Mouse (Mus musculus) cerebellum, adult 11 months (tissue): Measurements from ENCODE around the gene Lmbr1l.

Source experiments
- DNase-seq: peaks from one replicate; pipeline ENCODE4 v3.0.0; 2022

Gene Lmbr1l

GRCm38 (mm10) chr15:98894746-98895634, 23.0 kb downstream of the Lmbr1l start:
- no peak for DNase-seq

GRCm38 (mm10) chr15:98893940-98894745, 23.9 kb downstream of the Lmbr1l start, which contains the start of gene Rhebl1:
TSS of gene Rhebl1 (minus strand) at chr15:98894540.
- no peak for DNase-seq

- no peak for DNase-seq
Observed at GRCm38 (mm10) chr15:98893036-98893435, 25.0 kb downstream of the Lmbr1l start.

DNA sequence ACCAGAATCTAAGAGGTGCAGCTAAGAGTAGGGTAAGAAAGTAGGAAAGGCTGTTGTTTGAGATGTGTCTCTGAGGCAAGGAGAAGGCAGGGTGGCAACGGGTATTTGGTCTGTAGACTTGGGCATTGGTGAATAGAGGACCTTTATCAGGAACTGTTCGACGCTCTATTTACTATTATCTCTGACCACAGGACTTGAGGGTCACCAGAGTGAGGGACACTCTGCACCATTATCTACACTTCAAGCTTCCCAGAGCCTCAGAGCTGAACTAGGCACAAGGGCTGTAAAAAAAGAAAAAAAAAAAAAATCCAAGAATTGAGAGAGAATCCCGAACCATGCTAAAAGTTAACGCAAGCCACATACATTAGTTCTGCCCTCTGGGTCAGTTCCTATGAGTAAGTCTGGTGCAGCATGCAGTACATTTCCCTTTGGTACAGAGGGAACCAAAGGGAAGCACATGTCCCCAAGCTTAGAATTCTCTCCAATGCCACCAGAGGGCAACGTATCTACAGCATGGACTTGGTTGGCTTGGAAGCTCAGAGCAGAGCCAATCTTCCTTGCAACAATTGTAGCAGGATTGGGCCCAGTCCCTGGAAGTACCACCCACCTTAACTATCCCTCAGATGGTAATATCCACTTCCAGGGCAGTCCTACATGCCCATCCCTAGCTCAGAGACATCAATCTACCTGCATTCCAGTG, 26.0 kb downstream of the Lmbr1l start:
- peak; percentile 64 for DNase-seq

DNA sequence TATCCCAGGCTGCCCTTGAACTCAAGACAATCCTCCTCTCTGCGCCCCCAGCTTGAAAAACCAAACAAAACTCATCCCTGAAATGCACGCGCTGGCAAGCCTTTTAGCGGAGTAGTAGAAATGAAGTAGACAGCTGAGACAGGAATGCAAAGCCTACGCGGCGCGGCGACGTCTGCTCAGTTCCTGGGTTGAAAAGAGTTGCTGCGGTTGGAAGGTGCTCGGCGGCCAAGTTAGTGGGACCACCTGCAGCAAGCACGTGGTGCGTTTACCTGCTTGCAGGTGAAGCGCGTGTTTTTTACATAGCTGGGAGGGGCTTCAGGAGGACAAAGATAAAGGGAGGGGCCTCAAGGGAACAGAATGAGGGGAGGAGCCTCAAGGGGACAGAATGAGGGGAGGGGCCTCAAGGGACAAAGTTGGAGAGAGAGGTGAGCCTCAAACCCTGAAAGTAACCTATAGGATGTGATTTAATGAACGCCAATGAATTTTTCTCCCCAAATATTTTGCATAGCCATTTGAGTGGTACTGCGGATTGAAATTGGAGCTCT, 26.8 kb downstream of the Lmbr1l start:
- no peak for DNase-seq

DNA sequence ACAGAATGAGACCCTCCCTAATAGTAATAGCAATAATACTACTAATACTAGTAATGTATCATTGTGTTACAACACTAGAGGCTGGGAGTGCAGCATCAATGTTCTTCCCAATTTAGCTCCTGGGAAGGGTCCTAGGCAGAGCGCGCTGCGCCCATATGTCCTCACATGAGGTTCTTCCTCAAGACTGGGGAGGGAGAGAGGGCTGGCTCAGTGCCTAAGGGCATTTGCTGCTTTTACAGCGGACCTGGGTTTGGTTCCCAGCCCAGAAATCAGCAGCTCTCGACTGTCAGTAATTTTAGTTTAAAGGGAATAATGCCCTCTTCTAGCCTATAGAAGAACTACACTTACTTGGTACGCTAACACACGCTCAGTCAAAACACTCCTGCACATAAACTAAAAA, 30.5 kb downstream of the Lmbr1l start:
- DNase-seq, result no peak

DNA sequence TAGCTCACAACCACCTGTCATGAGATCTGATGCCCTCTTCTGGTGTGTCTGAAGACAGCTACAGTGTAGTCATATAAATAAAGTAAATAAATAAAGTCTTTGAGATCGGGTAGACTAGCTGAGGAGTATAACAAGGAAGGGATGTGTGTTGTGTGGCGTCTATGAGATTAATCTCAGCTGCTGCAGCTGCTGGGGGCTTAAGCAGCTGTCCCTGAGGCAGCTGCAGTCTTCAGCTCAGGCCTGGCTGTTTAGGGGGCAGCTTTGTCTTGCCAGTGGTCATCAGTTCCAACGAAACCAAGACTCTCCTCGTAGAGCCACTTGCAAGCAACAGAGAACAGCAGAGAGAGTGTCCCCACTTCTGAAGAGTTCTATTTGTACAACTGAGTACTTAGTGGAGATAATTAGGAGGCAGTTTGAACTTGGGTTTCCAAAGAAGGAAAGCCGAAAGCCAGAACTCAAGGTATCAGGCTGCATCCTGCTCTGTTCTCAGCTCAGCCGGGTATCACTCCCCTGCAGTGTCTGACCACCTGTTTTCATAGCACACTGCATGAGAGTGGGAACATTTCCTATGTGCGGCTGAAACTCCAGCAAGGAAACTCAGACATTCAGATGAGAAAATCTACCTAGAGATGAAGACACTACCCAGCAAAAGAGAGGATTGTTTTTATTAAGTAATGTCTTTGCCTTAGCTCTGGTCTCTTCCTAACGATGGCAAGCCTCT, 31.2 kb downstream of the Lmbr1l start:
- no peak for DNase-seq

DNA sequence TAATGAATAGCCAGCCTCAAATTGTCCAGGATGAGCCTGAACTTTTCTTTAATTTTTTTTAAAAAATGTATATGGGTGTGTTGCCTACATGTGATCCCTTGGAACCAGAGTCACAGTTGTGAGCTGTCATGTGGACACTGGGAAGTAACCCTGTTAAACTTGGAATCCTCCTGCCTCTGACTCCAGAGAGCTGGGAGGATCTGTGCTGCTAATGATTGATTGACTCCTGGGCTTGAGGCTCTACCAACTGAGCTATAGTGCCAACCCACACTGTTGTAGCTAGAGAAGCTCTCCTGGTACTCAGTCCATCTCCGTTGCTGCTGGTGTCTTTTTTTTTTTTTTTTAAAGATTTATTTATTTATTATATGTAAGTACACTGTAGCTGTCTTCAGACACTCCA, 33.9 kb downstream of the Lmbr1l start:
- no peak for DNase-seq

GRCm38 (mm10) chr15:98883661-98884060, 34.4 kb downstream of the Lmbr1l start:
- no peak for DNase-seq

DNA sequence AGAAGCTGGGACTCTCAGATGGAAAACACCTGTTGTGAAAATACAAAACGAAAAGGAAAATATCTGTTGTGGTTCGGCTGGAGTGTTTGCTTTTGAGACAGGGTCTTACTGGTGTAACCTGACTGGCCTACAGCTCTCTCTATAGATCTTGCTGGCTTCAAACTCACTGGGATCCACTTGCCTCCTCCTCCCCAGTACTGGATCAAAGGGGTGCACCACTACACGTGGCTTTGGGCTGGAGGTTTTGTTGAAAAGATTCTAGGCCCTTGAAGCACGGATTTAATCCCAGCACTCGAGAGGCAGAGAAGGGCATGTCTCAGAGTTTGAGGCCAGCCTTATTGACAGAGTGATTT, 36.4 kb downstream of the Lmbr1l start:
- no peak for DNase-seq

- peak; percentile 94 for DNase-seq
Observed at GRCm38 (mm10) chr15:98880978-98881655, 36.9 kb downstream of the Lmbr1l start.

- peak; percentile 65 for DNase-seq
Observed at GRCm38 (mm10) chr15:98877331-98877730, 40.7 kb downstream of the Lmbr1l start.

DNA sequence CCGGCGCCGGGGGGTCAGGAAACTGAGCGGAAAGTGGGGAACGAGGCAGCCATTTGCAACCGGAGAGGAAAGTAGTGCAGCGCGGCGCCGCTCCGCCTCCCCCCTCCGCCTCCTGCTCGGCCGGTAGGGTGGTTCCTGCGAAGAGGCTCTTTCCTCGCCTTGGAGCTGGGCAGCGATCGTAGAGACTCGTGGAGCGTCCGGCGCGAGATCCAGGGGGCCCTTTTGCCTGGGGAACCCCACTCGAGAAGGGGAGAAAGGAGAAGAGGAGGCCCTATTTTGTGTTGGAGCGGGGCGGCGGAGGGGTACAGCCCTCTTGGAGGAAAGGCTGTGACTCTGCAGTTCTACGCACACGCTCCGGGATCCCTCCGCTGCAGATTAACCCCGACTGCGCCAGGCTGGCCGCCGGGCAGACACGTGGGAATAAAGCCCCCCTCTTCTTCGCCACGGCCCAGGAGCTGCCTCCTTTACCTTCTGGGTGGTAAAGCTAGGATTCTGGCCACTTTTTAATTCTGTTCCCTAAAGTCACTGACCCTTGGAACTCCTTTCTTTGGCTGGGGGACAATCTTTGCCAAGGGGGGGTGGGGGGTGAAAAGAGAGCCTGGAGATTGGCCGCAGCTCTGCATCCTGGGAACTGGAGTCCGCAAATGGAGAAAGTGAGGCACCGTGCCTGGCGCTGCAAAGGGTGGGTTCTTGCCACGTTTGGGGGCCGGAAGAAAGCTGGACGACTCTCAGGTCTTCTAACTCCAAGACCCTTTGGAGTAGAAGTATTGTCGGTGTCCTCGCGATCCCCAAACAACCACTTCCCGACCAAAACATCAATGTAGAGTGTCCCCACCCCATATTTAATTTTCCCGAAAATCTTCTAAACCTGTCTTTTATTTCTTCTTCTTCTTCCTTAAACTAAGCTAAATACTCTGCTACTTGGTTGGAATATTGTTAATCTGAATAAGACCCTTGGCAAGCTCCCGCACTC, 45.8 kb downstream of the Lmbr1l start:
- DNase-seq, result peak; percentile 93

DNA sequence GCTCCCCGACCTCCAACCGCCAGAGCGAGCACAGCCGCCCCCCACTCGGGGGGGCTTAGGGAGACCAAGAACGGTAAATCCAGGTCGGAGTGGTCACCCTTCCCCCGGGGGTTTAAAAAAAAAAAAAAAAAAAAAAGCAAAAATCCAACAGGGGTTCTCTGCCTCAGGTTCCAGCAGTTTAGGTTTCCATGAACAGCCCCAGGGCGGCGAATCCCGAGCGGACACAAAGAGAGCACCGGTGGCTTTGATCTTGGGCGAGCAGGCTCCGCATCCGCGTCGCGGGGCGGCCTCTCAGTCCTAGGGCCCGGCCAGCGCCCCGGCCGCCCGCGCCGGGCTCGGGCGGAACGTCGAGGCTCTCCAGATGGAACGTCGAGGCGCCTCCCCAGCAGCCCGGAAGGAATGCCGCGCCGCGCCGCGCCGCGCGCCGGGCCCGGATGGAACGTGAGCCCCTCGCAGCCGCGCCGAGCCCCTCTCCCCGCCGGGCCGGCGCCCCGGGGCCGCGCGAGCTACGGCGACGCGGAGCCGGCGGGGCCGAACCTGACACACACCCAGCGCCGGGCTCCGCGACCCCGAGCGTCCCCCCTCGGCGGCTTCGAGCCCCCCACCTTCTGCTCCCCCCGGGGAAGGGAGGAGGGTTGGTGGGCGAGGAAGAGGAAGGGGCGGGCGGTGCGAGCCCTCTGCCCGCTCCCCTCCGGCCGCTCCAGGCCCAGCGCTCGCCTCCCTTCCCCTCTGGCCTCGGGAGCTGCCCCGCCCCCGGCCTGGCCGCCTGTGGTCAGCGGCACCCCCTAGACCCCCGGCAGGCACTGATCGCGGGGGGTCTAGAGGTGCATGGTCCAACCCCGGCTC, 46.7 kb downstream of the Lmbr1l start, which contains the start of gene Kmt2d:
Gene Kmt2d, minus strand, starts transcription at position 135 of the 846 bp plus-strand sequence.
- DNase-seq, result no peak

GRCm38 (mm10) chr15:98870179-98871069, 47.6 kb downstream of the Lmbr1l start:
- DNase-seq, result peak; percentile 59

DNA sequence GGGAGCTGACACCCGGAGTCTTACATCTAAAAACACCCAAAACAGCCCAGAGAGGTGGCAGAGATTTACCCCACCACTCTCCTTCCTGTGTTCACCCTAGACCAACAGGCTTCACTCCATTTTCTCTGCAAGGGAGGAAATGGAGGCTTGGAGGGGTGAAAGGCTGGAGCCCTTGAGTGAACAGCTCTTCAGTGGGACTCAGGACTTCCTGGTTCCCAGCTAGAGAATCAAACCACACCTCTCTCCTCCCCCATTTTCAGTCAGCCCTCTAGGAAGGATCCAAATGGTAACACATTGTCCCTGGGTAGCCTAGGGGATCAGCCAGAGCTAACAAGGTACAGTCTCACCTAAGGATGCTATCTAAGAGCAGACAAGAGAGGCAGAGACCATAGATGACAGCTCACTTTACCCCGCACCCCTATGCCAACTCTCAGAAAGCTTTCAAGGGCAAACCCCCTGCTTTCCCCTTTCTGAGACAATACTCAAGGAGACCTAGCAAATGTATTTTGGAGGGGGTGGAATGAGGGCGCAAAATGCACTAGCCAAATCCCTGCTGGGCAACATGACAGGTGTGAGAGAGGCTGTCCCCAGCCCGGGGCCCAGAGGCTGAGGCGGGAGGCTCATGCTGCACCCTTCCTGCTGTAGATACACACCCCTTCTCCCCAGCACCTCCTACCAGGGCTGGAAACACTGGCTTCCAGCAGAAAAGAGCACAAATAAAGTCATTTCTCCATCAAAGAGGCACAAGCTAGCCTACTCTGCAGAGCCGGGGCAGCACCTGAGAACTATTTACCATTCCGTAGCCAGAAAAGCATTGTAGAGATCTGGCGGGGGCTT, 48.5 kb downstream of the Lmbr1l start:
- no peak for DNase-seq

DNA sequence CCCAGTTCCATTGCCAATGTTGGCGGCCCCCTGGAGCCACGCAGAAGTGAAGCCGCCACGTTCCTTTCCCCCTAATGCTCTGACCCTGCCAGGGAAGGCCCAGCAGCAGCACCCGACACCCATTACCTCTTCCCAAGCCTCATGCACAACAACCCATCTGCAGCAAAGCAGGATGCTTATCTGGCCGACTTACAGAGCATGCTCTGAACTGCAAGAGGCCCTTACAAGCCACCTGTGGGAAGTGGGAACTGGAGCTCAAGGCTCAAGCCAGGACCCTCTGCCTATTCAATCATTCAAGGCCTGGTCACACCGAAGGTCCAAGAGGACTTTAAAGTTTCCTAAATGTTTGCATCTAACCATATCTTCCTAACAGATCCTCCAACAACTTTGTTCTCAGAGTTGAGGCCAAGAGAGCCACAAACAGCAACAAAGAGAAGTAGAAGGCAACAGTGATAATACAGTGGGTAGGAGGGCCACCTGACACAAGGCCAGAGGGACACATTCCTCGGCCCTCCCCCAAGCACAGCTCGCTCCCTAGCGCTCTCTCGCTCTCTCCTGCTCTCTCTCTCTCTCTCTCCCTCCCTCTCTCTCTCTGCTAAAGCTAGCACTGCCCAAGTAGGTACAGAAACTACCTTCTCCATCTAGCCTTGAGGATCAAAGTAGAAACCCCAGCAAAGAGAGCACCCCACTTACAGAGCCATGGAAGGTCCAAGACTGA, 49.5 kb downstream of the Lmbr1l start:
- DNase-seq, result no peak
